Mouse (Mus musculus): ENCODE data around the gene Styxl1. TPM values are rescaled to one million over a fixed set of nuclear protein-coding genes. Genes with fewer than 3 reads are reported as not detected.

The Styxl1 gene
- total and polyA plus RNA-seq, 3 experiments = 0.17 TPM; not detected in 2

DNA sequence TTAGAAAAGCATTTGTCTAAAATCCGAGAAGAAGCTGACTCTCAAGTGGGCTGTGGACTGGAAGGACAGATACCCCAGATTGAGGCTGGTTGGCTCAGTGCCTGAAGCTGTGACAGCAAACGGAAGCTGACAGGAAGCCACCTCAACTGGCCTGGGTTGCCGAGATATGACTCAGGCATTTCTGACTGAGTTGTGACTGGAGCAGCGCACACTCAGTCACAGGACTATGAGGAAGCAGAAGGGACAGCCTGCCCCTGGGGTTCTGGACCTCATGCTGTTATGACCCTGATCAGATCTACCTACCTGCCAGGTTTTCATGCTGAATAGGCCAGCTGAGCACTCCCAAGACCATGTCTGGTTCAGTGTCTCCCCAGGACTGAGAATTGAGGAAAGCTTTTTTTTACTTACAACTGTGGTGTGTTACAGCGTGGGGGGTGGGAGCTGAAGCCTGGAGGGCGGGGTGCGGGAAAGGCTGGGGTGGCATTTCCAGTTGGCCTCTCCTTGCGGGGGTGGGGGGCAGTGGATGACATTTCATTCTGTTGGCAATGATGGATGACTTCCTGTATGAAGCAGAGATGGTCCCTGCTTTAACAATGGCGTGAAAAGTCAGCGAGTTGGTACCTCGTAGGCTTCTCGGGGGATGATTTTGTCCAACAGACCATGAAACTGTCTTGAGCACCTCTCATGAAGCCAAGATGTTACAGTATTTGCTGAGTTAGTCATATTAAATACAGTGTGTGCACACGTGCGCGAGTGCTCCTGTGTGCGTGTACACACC, 64.6 kb downstream of the Styxl1 start (continued):
- TF ChIP-seq USF1 (IDR thresholded peaks at IDR 0.05; ENCODE audit: low read depth, low read length) (no peak; the same call in 1 of the 2 replicates), ZKSCAN1 (IDR thresholded peaks at IDR 0.05; ENCODE audit: low read depth, low read length) (no peak), MAFK (IDR thresholded peaks at IDR 0.05; ENCODE audit: borderline replicate concordance, low read depth, low read length) (peak; percentile 91), KAT2A (conservative IDR thresholded peaks at IDR 0.05; ENCODE audit: low read depth, low read length) (peak; percentile 38), GATA1 (IDR thresholded peaks at IDR 0.05; ENCODE audit: low read depth, low read length) (peak; percentile 94), ETS1 (IDR thresholded peaks at IDR 0.05; ENCODE audit: low read depth, low read length) (peak; percentile 97), RAD21 (IDR thresholded peaks at IDR 0.05; ENCODE audit: low read depth, low read length) (no peak; the same call in 1 of the 2 replicates), MEF2A (IDR thresholded peaks at IDR 0.05; ENCODE audit: extremely low read depth, insufficient replicate concordance, low read depth, low read length, poor library complexity, severe bottlenecking) (0 out of 2 replicates have a peak, but pooled peaks have one; percentile 48), MXI1 (IDR thresholded peaks at IDR 0.05; ENCODE audit: low read depth, low read length) (peak; percentile 85), UBTF (IDR thresholded peaks at IDR 0.05; ENCODE audit: borderline replicate concordance, insufficient read depth, low read depth, low read length) (no peak), EP300 (IDR thresholded peaks at IDR 0.05; ENCODE audit: low read depth in 1 of 2, low read length in 2 of 2) (peak; percentile 98), GABPA (IDR thresholded peaks at IDR 0.05; ENCODE audit: low read depth, low read length) (peak; percentile 90), TBP (IDR thresholded peaks at IDR 0.05; ENCODE audit: low read depth, low read length) (peak; percentile 41; the same call in 1 of the 2 replicates), RCOR1 (IDR thresholded peaks at IDR 0.05; ENCODE audit: low read depth, low read length) (peak; percentile 100), POLR2AphosphoS2 (IDR thresholded peaks at IDR 0.05; ENCODE audit: low read length) (peak; percentile 62), E2F4 (IDR thresholded peaks at IDR 0.05; ENCODE audit: borderline replicate concordance, low read depth, low read length) (no peak)

DNA sequence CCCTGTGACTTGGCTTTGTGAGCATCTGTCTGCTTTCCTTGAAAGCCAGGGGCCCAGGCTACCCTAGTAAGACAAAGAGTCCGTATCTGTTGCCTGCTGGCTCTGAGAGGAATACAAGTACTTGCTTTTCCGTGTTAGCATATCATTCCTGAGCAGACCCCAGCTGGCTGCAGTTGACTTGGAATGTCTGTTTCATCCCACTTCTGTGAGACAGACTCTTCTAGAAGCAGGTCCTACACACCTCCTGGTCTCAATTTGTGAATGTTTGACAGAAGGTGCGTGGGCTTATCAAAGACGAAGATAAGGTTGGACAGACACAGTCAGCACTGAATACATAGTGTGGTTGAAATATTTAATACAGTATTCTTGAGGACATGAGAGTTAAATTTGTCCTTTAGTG, 65.4 kb downstream of the Styxl1 start:
- peaks cover 23 to 48% of the 10 kb centered on the region in 2 experiments for H3K4me1 ChIP-seq (ENCODE audit: control insufficient read depth in 1 of 2, insufficient read depth in 2 of 2, low read length in 2 of 2)
- H3K9ac ChIP-seq (ENCODE audit: control insufficient read depth, low read depth, low read length, poor library complexity, severe bottlenecking) = peak overlapping the region; percentile 18; the same call in 1 of the 2 replicates
- H3K36me3 ChIP-seq (ENCODE audit: control insufficient read depth in 1 of 2, insufficient read depth in 2 of 2, low read length in 2 of 2) = peaks cover 0 to 47% of the 10 kb centered on the region in 2 experiments; a peak in 3 of 4 replicates
- H3K4me3 ChIP-seq (ENCODE audit: control insufficient read depth in 1 of 2, insufficient read depth in 1 of 2, low read depth in 2 of 2, low read length in 2 of 2) = no peak overlapping the region
- H3K27ac ChIP-seq (ENCODE audit: control insufficient read depth, low read depth, low read length) = peak overlapping the region; percentile 82
- H3K79me2 ChIP-seq (ENCODE audit: control insufficient read depth, insufficient read depth, low read length, poor library complexity) = 0 out of 2 replicates have a peak, but pooled peaks cover 3% of the 10 kb centered on the region
- TF ChIP-seq POLR2A (IDR thresholded peaks at IDR 0.05; ENCODE audit: control insufficient read depth in 1 of 2, insufficient read depth in 1 of 2, low read depth in 1 of 2, low read length in 2 of 2, poor library complexity in 1 of 2) = no peak
- peak; percentile 72 for TF ChIP-seq GATA1 (IDR thresholded peaks at IDR 0.05; ENCODE audit: low read depth, low read length)
- peak; percentile 50; the same call in 1 of the 2 replicates for TF ChIP-seq TAL1 (IDR thresholded peaks at IDR 0.05; ENCODE audit: low read length)
- TF ChIP-seq RCOR1 (IDR thresholded peaks at IDR 0.05; ENCODE audit: low read depth, low read length) = no peak
- no peak for TF ChIP-seq ZNF384 (IDR thresholded peaks at IDR 0.05; ENCODE audit: low read depth, low read length)
- no peak for TF ChIP-seq ZKSCAN1 (IDR thresholded peaks at IDR 0.05; ENCODE audit: low read depth, low read length)
- peak; percentile 33 to 70; a peak in 3 of 4 replicates for TF ChIP-seq EP300 (IDR thresholded peaks at IDR 0.05; ENCODE audit: low read depth in 1 of 2, low read length in 2 of 2)
- TF ChIP-seq ETS1 (IDR thresholded peaks at IDR 0.05; ENCODE audit: low read depth, low read length) = peak; percentile 27
- H3K27me3 ChIP-seq (ENCODE audit: control insufficient read depth in 1 of 2, insufficient read depth in 2 of 2, low read length in 2 of 2) = no peaks in the 10 kb centered on the region
- H3K9me3 ChIP-seq (replicated peaks; ENCODE audit: insufficient read depth, low read length) = no peaks in the 10 kb centered on the region
- DNase-seq (ENCODE audit: low read depth, low spot score) = peak; percentile 57

Measured in MEL (cell line).